Mouse (Mus musculus) gastrocnemius, postnatal 36 days (tissue): ENCODE results near the gene Gm49366. TPM values are rescaled to one million over a fixed set of nuclear protein-coding genes. Genes with fewer than 3 reads are reported as not detected.
"Not testable (repeated sequence)": the region's sequence is repeated elsewhere in the genome, so short reads cannot be mapped to it uniquely, and the experiment has no call there.

Experiments used
- DNase-seq, 2 experiments: peaks; one replicate each; pipeline ENCODE4 v3.0.0; 2022
- intact Hi-C: fragments of 180-260 bp; cut with DNase I; formaldehyde crosslinking; loops from one replicate; pipeline ENCODE4 v1.15.1; 2025
- total RNA-seq, 2 experiments: library from RNA; stranded (reverse); gene quantifications; 2 replicates each; pipeline ENCODE4 v1.2.3; 2021

The Gm49366 gene
- total RNA-seq, 2 experiments from 2014 or later = not detected

GRCm38 (mm10) chr12:84029043-84029442 lies 9.7 kb upstream of the Gm49366 start:
- intact Hi-C loops = not testable (repeated sequence)

GRCm38 (mm10) chr12:84030659-84031332 lies 7.9 kb upstream of the Gm49366 start:
- intact Hi-C loops = loop anchor here (10.0 kb wide), 1 partner anchor 316 kb away; no protein-coding TSS in a partner anchor
- DNase-seq = peak; percentile 44 to 65

More at GRCm38 (mm10) chr12:84029043-84029442, 9.7 kb upstream of the Gm49366 start:
- not testable (repeated sequence) for DNase-seq

GRCm38 (mm10) chr12:84032854-84033253 lies 5.9 kb upstream of the Gm49366 start:
- no peak for DNase-seq
- intact Hi-C loops = loop anchor here (2.0 to 10.0 kb wide), 2 partner anchors 60 to 318 kb away; no protein-coding TSS in a partner anchor

- intact Hi-C loops = loop anchor here (2.0 to 10.0 kb wide), 2 partner anchors 61 to 319 kb away; no protein-coding TSS in a partner anchor
- DNase-seq = not testable (repeated sequence)
These were observed 5.4 kb upstream of the Gm49366 start for GRCm38 (mm10) chr12:84033302-84033701.

- intact Hi-C loops = loop anchor here (10.0 kb wide), 1 partner anchor 319 kb away; no protein-coding TSS in a partner anchor
- no peak for DNase-seq
These were observed 4.6 kb upstream of the Gm49366 start for GRCm38 (mm10) chr12:84034108-84034507.

DNA sequence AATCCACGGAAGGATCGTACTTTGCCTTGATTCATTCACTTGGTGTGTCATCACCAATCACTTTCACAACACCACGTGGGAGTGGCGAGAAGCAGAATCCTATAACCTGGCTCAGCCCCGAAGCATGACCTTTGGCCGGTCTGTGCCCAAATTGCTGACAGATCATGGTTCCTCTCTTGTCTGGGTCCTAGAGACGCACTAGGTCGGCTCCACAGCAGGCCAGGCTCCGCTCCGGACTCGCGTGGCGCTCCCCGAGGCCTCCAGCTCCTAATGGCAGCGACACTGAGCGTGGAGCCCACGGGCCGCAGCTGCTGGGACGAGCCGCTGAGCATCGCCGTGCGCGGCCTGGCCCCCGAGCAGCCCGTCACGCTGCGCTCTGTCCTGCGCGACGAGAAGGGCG lies 494 bp upstream of the Gm49366 start, which contains the start of gene Acot4:
Acot4 (plus strand) TSS at position 139 of the 400 bp plus-strand sequence.
- not testable (repeated sequence) for DNase-seq
- intact Hi-C loops = loop anchor here (10.0 kb wide), 1 partner anchor 323 kb away; no protein-coding TSS in a partner anchor

DNA sequence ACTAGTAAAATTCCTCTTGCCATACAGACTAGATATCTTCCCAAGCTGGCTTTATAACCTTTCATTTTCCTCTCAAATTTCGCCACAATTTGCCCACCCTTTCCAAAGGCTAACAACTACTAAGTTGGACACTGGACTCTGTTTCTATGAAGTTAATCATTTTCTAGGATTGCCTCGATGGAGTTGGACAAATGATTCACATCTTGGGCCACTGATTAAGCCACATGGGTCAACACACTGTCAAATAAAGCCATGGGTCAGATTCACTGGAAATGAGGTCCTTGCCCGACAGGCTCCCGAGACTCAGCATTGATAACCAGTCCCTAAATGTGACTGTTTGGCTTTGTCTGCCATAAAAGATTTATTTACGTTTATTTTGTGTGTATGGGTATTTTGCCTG lies 3.5 kb downstream of the Gm49366 start:
- DNase-seq = no peak
- intact Hi-C loops = no loop called here

- DNase-seq = no peak
- intact Hi-C loops = no loop called here
These were observed 5.3 kb downstream of the Gm49366 start for GRCm38 (mm10) chr12:84044045-84044444.

DNA sequence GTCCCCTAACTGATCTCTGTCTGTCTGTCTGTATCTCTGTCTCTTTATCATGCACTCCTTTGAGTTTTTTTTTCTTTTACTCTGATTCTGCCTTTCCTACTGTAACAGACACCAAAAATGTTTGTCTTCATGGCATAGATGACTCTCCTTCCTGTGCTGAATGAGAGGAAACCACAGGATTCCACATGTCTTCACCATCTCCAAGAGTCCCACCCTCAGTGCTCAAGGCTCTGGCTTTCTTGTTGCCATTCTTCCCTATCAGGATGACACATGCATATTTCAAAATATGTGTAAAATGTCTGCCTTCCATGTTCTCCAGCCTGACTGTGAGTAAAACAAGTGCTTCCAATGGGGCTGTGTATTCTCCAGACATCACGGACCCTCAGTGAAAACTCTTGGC lies 8.2 kb downstream of the Gm49366 start:
- DNase-seq = no peak
- intact Hi-C loops = no loop called here

GRCm38 (mm10) chr12:84050744-84051143 lies 12.0 kb downstream of the Gm49366 start:
- DNase-seq, intact Hi-C loops: not testable (repeated sequence)

DNA sequence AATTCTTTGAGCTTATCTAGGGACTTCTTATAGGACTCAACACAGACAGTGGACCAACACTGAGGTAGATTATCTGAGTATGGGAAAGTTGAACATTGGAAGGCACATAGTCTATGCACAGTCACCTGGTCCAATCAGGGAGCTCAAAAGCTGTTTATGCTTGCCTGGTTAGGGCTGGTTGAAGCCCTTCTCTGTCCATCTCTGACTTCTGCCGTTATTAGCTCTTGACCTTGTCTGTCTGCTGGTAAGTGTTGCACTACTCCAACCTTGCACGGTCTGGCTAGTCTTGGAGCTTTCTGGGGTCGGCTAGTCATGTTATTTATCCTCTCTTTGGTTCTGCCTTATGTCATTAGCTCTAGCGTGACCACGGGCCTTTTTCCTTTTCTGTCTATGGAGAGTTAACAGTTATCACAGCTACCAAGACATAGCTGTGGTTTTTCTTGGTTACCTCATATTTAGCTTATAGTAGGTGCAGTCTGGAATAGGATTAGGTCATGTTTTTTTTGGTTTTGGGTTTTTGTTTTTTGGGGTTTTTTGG lies 13.3 kb downstream of the Gm49366 start, which contains the start of gene Acot3:
Acot3 (plus strand) TSS at position 208 of the 538 bp plus-strand sequence.
- intact Hi-C loops = no loop called here
- no peak for DNase-seq

DNA sequence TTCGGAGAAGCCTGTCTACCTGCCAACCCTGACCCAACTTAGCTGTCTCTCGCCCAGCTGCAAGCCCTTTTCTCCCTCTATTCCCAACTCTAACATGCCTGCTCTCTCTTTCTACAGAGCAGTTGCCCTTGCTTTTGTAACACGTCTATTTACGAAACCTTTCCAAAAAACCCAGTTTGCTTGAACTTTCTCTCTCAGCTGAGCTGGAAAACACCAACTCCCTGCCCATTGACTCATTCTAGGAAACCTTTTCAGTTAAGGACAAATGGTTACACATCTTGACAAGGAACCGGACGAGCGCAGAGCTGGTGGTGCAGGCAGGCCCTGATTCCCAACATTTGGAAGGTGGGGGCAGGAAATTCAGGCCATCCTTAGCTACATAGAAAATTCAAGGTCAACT lies 13.9 kb downstream of the Gm49366 start:
- intact Hi-C loops = no loop called here
- no peak for DNase-seq

- intact Hi-C loops = no loop called here
- DNase-seq = no peak
These were observed 14.4 kb downstream of the Gm49366 start for GRCm38 (mm10) chr12:84053173-84053572.

- no peak for DNase-seq
- intact Hi-C loops = no loop called here
These were observed 15.1 kb downstream of the Gm49366 start for GRCm38 (mm10) chr12:84053679-84054391.

GRCm38 (mm10) chr12:84060946-84061345 lies 22.2 kb downstream of the Gm49366 start:
- intact Hi-C loops = no loop called here
- no peak for DNase-seq

GRCm38 (mm10) chr12:84062336-84062735 lies 23.6 kb downstream of the Gm49366 start:
- no peak for DNase-seq
- intact Hi-C loops = no loop called here

GRCm38 (mm10) chr12:84063228-84063627 lies 24.5 kb downstream of the Gm49366 start:
- no peak for DNase-seq
- intact Hi-C loops = no loop called here

DNA sequence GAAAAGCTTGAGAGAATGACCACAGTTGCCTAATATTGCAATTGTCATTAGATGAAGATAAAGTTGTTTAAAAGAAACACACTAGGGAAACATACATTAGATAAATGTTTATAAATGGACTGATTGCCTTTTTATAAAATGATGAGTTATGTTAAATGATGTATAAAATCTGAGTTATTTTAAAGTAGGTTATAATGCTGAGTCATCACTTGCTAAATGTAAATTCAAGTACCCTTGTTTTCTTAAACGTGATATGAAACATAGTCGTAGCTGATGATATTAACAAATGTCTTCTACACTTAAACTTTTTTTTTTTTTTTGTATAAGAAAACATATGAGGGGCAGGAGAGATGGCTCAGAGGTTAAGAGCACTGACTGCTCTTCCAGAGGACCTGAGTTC lies 25.1 kb downstream of the Gm49366 start:
- no peak for DNase-seq
- intact Hi-C loops = no loop called here

DNA sequence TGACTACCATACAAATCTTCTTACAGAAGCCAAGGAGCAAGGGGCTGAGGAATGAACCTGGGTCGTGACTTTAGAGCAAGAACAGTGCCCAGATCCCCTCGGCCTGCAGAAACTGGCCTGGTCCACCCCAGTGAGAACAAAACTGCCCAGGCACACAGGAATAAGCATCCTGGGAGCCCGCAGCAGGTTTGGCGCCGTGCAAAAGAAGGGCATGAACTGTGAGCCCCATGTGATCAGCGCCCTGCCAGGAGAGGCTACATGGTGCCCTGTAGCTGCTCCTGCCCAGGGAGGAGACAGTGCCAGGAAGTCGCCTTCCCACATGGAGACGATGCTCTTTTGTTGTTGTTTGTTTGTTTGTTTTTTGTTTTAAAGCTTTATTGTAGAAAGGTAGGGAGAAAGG lies 25.9 kb downstream of the Gm49366 start:
- no peak for DNase-seq
- intact Hi-C loops = no loop called here

GRCm38 (mm10) chr12:84067752-84068151 lies 29.0 kb downstream of the Gm49366 start:
- intact Hi-C loops = no loop called here
- no peak for DNase-seq

DNA sequence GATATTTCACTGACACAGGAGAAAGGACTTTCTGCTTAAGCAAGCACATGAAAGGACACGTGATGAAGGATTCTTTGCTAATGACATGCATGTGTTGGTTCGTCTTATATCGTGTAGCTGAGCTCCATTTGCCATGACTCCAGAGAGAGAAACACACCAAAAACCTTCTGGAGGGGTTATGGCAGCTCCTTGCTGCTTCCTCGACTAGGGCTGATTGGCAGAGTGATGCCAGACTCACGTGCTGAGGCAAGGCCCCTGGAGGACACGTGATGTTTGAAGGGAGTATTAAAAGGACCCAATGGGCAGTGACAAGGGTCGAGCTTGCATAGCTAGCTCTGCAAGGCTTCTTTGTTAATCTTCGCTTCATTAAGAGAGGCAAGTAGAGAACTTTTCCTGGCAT lies 29.6 kb downstream of the Gm49366 start:
- no peak for DNase-seq
- intact Hi-C loops = no loop called here
